Comparison of ENCODE assay signal across 15 mouse cellular contexts in the genomic region with DNA sequence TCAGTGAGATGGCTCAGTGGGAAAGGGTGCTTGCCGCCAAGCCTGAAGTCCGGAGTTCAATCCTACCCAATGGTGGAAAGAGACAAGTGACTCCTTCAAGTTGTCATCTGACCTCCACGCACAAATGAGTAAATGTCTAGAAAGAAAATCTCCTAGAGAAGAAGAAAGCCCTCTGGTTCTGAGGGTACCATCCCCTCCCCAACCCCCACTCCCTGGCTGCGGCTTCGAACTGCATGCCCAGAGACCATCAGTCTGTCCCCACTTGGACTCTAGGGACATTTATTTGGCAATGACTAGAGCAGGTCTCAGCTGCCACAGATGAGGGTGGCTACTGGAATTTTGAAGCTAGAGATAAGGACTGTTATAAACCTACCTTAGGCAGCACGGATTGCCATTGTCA.
"Had no signal": no experiment of that assay in that cellular context is flagged by ENCODE, and none has a peak within 500 bp of the region (broad histone marks: within the 10 kb centered on the region; RNA-seq: fewer than 3 reads in every experiment).

No protein-coding gene starts in this region.

- ATAC-seq: hindbrain, postnatal 0 days; intestine, embryonic 16.5 days had no signal

- H3K4me2 ChIP-seq: hindbrain, embryonic 13.5 days; hindbrain, embryonic 15.5 days; limb, embryonic 13.5 days; limb, embryonic 15.5 days; liver, embryonic 12.5 days had no signal

- DNase-seq: gastrocnemius, postnatal 36 days; heart, adult 18-20 months; heart, postnatal 10 days; heart, postnatal 36 days; layer of hippocampus, adult 9-11 months; layer of hippocampus, postnatal 36 days; left cerebral cortex, postnatal 4 days had no signal

- H3K27ac ChIP-seq: hindbrain, embryonic 13.5 days; hindbrain, embryonic 15.5 days; hindbrain, postnatal 0 days; limb, embryonic 13.5 days; limb, embryonic 15.5 days; liver, embryonic 12.5 days had no signal

- H3K36me3 ChIP-seq: heart, embryonic 12.5 days; hindbrain, embryonic 13.5 days; hindbrain, embryonic 15.5 days; limb, embryonic 13.5 days; limb, embryonic 15.5 days; liver, embryonic 12.5 days had no signal

- H3K9me3 ChIP-seq: heart, embryonic 12.5 days; hindbrain, embryonic 13.5 days; hindbrain, embryonic 15.5 days; limb, embryonic 13.5 days; limb, embryonic 15.5 days; liver, embryonic 12.5 days had no signal

- H3K27me3 ChIP-seq: heart, embryonic 12.5 days; hindbrain, embryonic 15.5 days had no signal

- H3K4me3 ChIP-seq: heart, embryonic 12.5 days; hindbrain, embryonic 13.5 days; hindbrain, embryonic 15.5 days; limb, embryonic 13.5 days; limb, embryonic 15.5 days; liver, embryonic 12.5 days had no signal

- H3K9ac ChIP-seq: heart, embryonic 12.5 days; hindbrain, embryonic 13.5 days; hindbrain, embryonic 15.5 days; limb, embryonic 13.5 days; limb, embryonic 15.5 days; liver, embryonic 12.5 days had no signal
